Mouse (Mus musculus) testis, postnatal 14 days (tissue): ENCODE measurements around the gene Trappc12.

Source experiments
- DNase-seq: peaks from one replicate; pipeline ENCODE4 v3.0.0; 2021; ENCODE audit warnings: low spot score

The Trappc12 gene

DNA sequence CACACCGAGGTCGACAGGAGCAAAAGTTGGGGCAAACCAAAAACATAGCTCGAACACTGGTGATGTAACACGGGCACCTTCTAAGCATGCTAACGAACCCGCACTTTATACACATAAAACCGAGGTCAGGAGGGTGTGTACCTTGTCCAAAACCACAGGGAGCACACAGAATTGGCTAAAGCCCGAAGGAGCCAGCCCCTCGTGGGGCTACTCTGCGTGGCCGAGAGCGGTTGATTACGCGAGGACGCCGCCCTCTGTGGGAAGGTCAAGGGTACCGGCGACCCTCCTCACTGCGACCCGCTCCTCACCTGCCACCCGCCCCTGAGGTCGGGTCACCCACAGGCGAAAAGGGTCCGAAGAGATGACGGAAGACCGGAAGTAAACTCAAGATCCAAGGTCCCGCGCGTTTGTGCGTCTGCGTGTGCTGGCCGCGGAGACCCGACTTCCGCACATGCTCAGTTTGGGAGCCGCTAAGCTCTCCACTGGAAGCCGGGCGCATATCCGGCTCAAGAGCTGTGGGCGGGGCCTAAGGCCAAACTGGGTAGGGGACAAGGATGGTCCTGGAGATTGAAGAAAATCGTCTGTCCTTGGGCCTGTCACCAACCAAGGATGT lies at the start of gene Trappc12:
Gene Trappc12 (minus strand): TSS at position 452 of the 613 bp plus-strand sequence.
- DNase-seq: peak; percentile 89

DNA sequence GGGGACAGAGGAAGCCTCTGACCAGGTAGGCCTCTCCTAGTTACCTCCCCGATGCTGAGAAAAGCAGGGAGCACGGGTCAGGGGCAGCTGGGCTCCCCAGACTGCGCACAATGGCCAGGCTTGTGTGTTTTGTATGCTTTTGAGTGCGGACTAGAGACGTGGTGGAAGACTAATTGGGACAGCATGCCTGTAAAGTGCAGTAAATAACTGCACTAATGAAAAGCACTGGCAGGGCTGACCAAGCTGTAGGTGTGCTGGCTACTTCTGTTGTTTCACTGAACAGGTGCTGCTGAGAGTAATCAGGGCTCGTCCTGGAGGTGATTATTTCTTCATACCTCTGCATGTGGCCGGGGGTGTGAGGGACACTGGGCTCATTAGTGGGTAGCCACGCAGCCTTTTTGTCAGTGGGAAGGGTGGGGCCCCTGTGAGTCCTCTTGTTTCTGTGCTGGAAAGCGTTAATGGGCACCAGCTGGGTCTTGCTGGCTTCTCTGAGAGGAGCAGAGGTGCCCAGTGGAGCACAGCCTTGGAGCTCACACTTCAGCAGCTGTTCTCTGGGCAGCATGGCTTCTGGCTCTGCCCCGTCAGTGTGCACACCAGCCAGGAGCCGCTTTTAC lies 49.6 kb upstream of the Trappc12 start:
- DNase-seq: no peak

DNA sequence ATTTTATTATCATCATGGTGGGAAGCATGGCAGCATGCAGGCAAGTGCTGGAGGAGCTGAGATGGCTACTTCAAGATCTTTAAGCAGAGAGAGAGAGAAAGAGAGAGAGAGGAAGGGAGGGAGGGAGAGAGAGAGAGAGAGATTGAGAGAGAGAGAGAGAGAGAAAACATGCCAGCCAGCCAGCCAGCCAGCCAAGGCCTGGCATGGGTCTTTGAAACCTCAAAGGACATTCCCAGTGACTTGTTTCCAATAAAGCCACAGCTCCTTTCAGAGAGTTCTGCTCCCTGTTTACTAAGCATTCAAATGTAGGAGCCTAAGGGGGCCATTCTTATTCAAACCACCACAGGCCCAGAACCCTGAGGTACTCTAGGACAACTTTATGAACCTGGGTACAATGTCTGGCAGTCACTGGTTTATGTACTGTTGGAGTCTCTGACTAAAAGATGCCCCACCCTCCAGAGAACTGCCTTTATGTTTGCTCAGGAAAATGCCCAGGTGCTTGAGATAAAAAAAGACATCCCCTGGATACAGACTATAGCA lies 46.7 kb upstream of the Trappc12 start:
- DNase-seq: no peak

DNA sequence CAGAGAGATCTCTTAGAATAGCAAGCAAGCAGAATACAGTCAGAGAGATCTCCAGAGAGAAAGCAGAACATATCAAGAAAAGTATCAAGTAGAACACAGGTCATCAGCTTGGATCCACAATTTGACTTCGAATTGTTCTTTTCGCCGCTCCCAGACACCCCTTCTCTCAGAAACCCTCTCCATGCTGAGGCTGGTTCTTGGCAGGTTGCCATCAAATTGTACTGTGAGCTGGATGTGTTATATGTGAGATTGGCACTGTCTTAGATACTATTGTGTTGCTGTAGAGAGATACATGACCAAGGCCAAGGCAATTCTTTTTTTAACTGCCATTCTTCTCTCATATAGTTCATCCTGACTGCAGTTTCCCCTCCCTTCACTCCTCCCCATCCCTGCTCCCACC lies 44.8 kb upstream of the Trappc12 start:
- DNase-seq: peak; percentile 41

DNA sequence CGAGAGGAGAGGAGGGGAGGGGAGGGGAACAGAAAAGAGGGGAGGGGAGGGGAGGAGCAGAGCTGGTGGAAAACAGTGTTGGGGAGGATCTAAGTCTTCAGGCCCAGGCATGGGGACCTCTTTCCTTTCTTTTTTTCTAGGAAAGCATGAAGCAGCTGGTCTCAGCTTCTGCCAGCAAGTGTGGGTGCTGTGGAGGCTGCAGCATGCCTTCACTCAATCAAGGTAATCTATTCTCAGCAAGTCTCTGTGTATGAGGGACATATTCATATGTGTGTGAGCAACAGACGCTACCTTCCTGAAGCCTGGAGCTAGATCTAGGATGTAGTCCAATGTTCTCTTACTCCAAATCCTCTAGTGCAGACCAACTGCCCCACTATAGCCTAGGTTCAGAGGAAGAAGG lies 43.4 kb upstream of the Trappc12 start:
- no peak for DNase-seq

DNA sequence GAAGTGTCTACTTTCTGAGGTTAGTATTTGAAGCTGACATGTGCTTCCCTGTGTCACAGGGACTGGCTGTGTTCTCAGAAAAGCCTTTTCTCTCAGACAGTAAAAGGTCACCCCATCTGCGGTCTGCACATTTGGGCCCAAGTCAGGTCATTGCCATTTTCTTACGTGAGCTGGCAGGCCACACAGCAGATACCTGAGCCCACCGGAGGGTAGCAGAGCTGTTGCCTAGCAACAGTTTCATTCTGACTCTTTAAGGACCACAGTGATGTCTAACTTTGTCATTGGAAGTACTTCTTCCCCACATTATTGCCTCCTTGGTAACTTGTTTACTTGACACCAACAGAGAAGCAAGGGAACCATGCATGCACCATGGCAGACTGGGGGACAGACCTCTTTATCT lies 42.3 kb upstream of the Trappc12 start:
- DNase-seq: no peak

DNA sequence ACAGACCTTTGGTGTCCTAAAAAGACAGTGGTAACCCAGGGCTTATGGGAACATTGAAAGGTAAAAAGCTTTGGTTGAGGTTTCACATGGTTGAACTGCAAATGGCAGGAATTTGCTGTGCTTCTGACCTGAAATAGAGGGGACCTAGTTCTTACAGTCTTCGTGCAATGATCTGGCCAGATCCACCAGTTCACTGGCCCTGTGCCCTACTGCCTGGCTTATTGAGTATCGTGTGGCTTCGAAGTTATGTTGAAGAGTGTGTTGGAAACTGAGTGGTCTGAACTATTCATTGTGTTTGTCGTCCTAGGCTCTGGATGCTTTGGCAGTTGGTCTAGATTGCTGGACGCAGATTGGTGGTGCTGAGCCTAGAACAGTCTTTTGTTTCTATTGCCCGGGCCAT lies 36.0 kb upstream of the Trappc12 start:
- DNase-seq: no peak

DNA sequence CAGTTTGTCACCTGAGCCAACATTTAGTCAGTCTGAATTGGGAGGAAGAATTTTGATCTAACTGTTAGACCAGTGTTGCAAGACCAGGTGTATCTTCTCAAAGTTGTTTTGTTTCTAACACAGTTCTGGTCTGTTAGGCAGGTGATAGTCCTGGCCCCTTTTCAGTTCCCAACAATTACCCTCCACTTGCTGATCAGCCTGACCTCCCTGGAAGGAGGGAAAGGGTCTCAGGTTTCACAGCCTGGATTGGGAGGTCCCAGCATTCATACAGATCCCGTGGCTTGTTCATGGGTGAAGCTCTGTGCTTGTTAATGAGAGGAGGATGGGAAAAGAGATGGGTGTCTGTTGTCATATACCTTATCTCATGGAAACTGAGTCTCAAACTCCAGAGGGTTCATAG lies 35.0 kb upstream of the Trappc12 start:
- no peak for DNase-seq

DNA sequence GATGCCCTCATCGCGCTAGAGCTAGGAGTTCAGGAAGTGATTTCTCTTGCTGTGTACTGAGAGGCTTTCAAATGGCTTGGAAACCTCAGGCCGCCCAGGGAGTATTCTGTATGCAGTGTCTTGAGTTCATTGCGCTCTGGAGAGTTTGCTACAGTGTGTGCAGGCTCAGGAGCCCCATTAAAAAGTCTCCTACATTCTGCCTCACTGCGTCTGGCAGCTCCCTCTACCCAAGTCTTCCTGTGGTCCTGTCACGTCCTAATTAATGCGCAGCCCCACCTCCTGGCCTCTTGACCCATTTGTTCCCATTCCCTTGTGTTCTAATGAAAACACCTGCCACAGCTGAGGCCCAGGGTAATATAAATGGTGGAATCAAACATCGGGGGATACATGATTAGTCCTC lies 34.6 kb upstream of the Trappc12 start:
- no peak for DNase-seq

DNA sequence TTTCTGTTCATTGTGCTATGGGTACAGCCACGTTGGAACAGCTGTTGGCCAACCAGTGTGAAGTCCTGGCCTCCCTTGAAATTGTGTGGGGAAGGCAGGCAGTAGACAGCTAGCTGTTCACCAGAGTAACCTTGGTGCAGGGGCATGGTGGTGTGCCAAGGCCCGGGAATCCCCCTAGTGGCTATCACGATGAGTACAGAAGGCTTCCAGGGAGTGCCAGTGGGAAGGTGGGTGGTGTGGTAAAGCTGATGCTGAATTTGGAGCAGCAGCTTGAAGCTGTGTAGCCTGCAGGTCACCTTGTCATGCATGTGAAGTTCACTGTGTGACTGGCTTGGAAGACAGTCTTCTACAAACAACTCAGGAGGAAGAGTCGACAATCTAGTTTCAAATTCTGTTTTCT lies 34.1 kb upstream of the Trappc12 start:
- no peak for DNase-seq

DNA sequence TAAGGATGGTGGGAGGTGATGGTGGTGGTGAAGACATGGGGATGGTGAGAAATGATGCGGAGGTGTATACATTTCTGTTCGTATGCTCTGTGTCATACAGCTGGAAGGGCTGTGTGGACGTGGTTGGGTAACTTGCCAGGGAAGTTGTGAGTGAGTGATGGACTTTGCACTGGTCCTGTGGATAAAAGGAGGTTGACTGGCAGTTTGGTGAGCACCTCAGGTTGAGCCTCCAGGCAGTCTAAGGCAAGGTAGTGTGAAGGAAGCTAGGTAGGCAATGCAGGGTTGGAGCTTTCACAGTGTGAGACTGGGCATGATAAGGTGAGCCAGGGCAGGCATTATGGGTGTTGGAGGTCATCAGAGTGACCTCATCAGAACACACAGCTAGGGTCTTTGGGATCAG lies 32.4 kb upstream of the Trappc12 start:
- DNase-seq: no peak

DNA sequence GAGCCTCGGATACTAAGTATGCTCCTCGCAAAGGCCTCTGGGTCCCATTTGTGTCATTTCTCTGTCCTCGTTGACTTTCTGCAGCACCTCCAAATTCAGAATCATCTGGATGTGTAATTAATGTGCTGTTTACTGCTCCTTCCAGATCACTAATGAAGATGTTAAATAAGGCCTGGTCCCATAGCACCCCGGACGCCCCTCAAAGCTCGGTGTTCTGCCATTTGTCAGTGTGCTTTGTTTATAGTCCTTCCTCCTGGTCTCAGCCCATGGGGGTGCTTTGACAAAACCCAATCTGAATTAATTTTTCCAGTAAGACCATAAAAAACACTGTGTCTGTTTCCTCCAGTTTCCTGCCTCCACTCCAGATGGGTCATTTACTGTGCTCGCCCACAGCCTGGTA lies 29.9 kb upstream of the Trappc12 start:
- no peak for DNase-seq

DNA sequence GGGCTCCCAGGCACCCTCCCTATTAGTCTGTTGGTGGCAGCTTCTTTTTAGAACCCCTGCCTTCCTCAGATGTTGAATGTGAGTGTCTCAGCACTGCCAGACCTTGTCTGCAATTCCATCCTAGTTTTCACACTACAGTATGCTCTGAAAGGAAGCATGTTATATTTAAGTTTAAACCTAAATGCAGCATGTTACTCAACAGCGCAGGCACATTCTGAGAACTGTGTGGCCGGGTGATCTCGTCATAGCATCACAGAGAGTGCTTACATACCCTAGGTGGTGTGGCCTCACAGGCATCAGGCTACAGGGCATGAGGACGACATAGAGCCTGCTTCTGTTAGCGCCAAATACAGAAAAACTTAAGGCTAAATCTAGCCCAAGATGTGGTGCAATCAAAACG lies 25.4 kb upstream of the Trappc12 start:
- DNase-seq: no peak

DNA sequence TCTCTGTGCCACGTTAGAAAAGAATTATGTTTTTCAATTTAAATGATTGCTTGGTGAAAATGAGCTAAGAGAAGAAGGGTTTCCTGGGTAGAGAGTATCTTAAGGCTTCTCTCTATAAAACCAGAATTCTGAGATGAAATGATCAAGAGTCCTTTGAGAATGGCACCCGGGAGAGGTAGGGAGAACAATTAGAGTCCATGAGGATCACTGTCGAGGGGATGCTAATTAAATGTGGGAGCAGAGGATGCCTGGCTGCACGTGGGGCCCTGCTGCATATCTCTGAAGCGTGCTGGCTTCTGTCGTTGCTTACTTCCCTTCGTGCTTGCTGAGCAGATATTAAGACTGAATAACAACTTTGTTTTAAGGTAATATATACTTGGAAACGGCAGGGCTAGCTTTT lies 24.8 kb upstream of the Trappc12 start:
- no peak for DNase-seq

DNA sequence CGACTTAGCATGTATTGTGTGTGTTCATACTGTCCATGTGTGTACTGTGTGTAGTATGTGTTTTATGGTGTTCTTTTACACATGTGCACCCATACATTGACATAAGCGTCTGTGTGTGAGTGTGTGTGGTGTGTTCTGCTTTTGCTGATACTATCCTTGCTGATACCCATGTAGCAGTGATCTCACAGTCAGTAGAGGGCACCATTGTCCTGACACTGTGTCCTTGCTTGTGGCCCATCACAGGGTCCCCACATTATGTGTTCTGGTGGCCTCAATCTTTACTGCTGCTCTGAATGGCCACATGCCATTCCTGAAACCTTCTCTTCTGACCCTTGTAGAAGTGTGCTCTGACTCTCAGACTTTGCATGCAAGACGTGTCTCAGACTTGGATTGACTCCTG lies 23.5 kb upstream of the Trappc12 start:
- no peak for DNase-seq

DNA sequence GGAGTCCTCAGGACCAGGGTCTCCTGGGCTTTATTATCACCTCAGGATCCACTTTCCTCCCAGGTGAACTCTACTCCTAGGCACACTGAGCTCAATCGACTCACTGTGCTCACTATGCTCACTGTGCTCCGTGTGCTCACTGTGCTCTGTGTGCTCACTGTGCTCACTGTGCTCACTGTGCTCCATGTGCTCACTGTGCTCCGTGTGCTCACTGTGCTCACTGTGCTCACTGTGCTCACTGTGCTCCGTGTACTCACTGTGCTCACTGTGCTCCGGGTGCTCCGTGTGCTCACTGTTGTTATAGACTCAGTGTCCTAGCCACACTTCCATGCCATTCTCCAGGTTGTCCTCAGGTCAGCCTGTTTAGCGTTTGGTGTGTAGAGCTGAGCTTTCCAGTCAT lies 19.7 kb upstream of the Trappc12 start:
- DNase-seq: no peak

DNA sequence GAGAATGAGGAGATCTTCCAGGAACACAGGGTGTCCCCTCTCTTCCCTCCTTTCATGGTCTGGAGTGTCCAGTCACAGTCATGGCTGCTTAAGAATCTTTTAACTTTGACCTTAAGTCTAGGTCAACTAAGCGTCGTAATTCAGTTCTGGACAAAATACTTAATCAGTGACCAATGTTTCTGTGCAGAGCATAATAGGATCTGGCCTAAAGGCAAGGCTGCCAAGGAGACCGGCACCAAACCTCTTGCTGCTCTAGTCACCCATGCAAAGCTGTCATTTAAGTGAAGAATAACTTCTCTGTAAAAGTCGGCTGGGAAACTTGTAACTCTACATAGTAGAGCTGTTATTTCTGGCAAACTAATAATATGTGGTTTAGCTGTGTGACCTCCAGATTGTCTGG lies 5.7 kb upstream of the Trappc12 start:
- no peak for DNase-seq

DNA sequence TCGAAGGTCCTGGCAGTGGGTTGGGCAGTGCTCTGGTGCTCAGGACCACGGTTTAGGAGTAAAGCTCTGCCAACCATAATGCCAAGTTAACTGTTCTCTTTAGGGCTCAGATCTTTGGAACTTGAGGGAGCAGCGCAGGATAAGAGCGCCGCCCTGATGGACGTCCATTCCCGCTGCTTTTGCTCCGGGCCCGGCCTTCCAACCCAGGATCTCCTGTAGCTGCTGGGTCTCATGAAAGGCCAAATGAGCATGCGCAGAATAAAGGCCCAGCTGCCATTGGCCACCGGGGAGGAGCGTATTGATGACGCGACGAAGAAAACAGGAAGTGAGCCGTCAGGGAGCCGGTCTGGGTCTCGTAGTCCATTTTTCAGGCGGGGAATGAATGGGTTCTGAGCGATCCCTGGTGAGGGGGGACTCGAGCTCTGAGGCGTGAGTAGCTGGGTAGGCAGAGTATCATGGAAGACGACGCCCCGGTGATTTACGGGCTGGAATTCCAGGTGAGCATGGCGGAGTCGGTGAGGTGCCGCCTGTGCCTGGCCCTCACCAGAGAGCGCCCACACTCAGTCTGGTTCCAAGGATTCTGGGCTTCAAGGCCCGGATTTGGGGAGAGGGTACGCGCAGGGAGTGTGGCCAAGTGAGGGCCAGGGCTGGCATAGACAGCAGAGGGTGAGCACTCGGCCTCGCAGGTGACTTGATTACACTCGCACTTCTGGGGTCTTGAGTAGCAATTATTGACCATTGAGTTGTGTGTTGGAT lies 1.4 kb upstream of the Trappc12 start, which contains the start of gene Eipr1:
Gene Eipr1 (plus strand): TSS at position 296 of the 756 bp plus-strand sequence.
- DNase-seq: peak; percentile 90

DNA sequence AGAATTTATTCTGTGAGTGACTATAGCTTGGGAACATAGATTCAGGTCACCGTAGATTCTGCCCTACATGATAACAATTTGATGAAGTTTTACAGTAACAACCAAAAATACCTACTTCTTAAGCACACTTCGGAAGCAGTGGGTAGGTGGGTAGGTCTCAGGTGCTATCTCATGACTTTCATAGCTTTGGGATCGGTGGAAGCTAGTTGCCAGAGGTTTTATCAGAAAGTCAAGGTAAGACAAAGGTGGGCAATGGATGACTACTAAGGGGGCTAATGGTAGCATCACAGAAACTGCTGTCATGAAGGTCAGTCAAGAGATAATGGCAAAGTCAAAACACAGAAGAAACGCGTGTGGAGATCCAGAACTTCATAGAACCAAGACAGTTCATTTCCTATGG lies 604 bp upstream of the Trappc12 start:
- DNase-seq: no peak

DNA sequence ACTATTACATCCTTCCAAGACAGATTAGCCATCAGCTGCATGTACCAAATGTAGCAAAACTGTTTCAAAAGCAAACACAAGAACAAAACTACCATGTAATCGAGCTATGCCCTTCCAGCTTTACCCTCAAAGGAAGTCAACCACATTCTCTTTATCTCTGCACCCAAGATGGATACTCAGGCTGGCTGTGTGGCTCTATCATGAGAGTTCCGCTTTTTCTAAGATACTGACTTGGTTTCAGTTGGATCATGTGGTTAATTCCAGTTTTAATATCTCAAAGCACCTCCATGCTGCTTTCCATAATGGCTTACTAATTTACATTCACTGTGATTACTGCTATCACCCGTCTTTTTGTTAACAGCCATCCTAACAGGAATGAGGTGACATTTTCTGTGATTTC lies 6.9 kb downstream of the Trappc12 start:
- DNase-seq: no peak

DNA sequence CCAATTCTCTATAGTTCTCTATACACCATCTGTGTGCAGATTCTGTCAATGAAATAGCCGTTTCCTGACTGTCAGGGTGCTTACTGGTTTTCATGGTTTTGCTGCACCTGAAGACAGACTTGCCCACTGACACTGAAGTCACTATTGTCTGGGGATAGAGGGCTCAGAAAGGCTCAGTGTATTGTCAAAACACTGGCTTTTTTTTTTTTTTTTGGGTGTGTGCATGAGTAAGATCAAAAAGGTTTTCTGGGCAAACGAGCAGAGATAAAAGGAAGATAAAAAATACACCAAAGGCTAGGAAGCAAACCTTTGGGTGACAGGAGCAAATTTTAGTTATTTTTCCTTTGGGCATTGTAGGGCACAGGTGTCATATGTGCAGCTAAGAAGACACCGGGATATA lies 15.0 kb downstream of the Trappc12 start:
- no peak for DNase-seq

DNA sequence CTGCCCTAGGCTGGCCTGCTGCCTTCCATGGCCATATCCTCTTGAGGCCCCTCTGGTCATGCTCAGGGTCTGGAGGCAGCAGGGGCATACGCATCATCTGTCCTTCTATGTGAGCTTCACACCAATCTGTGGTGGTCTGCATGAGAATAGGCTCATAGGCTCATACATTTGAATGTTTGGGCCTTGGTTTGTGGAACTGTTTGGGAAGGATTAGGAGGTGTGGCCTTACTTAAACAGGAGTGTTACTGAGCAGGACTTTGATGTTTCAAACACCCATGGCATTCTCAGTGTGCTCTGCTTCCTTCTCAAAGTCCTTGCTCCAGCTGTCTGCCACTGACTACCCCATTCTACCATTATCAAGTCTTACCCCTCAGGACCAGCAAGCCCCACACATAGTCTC lies 16.0 kb downstream of the Trappc12 start:
- no peak for DNase-seq
